Mouse (Mus musculus): ENCODE measurements around the gene Tubb2b. TPM values are rescaled to one million over a fixed set of nuclear protein-coding genes. Genes with fewer than 3 reads are reported as not detected.

The Tubb2b gene
- polyA plus RNA-seq, 1 experiment, result 0.46 TPM

- Histone ChIP-seq H3K36me3 (ENCODE audit: control insufficient read depth, insufficient read depth, low read length) (no peaks in the 10 kb centered on the region), H3K4me3 (ENCODE audit: control insufficient read depth, low read depth, low read length) (no peak overlapping the region), H3K27ac (ENCODE audit: control insufficient read depth, insufficient read depth, low read depth, low read length) (no peak overlapping the region), H3K27me3 (ENCODE audit: control insufficient read depth, insufficient read depth, low read length) (no peaks in the 10 kb centered on the region), H3K4me1 (ENCODE audit: control insufficient read depth, insufficient read depth, low read length) (peaks cover 19% of the 10 kb centered on the region)
- no peak for TF ChIP-seq POLR2A (IDR thresholded peaks at IDR 0.05; ENCODE audit: control insufficient read depth, low read depth, low read length)
Observed at GRCm38 (mm10) chr13:34128276-34129114, 1.8 kb downstream of the Tubb2b start.

GRCm38 (mm10) chr13:34125711-34126110 is 4.6 kb downstream of the Tubb2b start:
- Histone ChIP-seq H3K36me3 (ENCODE audit: control insufficient read depth, insufficient read depth, low read length) (no peaks in the 10 kb centered on the region), H3K27ac (ENCODE audit: control insufficient read depth, insufficient read depth, low read depth, low read length) (no peak overlapping the region), H3K27me3 (ENCODE audit: control insufficient read depth, insufficient read depth, low read length) (no peaks in the 10 kb centered on the region), H3K4me1 (ENCODE audit: control insufficient read depth, insufficient read depth, low read length) (peaks cover 10% of the 10 kb centered on the region), H3K4me3 (ENCODE audit: control insufficient read depth, low read depth, low read length) (no peak overlapping the region)
- TF ChIP-seq POLR2A (IDR thresholded peaks at IDR 0.05; ENCODE audit: control insufficient read depth, low read depth, low read length) (no peak), CTCF (IDR thresholded peaks at IDR 0.05; ENCODE audit: control insufficient read depth, insufficient read depth, insufficient replicate concordance, low read depth, low read length) (no peak)

- Histone ChIP-seq H3K4me3 (ENCODE audit: control insufficient read depth, low read depth, low read length) (no peak overlapping the region), H3K27ac (ENCODE audit: control insufficient read depth, insufficient read depth, low read depth, low read length) (no peak overlapping the region), H3K27me3 (ENCODE audit: control insufficient read depth, insufficient read depth, low read length) (no peaks in the 10 kb centered on the region), H3K36me3 (ENCODE audit: control insufficient read depth, insufficient read depth, low read length) (no peaks in the 10 kb centered on the region), H3K4me1 (ENCODE audit: control insufficient read depth, insufficient read depth, low read length) (no peaks in the 10 kb centered on the region)
- TF ChIP-seq POLR2A (IDR thresholded peaks at IDR 0.05; ENCODE audit: control insufficient read depth, low read depth, low read length) (no peak), CTCF (IDR thresholded peaks at IDR 0.05; ENCODE audit: control insufficient read depth, insufficient read depth, insufficient replicate concordance, low read depth, low read length) (no peak)
Observed at GRCm38 (mm10) chr13:34120536-34120935, 9.7 kb downstream of the Tubb2b start.

GRCm38 (mm10) chr13:34119406-34119805 is 10.9 kb downstream of the Tubb2b start:
- no peak overlapping the region for H3K4me3 ChIP-seq (ENCODE audit: control insufficient read depth, low read depth, low read length)
- no peaks in the 10 kb centered on the region for H3K4me1 ChIP-seq (ENCODE audit: control insufficient read depth, insufficient read depth, low read length)
- no peak for TF ChIP-seq CTCF (IDR thresholded peaks at IDR 0.05; ENCODE audit: control insufficient read depth, insufficient read depth, insufficient replicate concordance, low read depth, low read length)
- no peak for TF ChIP-seq POLR2A (IDR thresholded peaks at IDR 0.05; ENCODE audit: control insufficient read depth, low read depth, low read length)
- H3K27ac ChIP-seq (ENCODE audit: control insufficient read depth, insufficient read depth, low read depth, low read length), result no peak overlapping the region
- H3K27me3 ChIP-seq (ENCODE audit: control insufficient read depth, insufficient read depth, low read length), result no peaks in the 10 kb centered on the region
- no peaks in the 10 kb centered on the region for H3K36me3 ChIP-seq (ENCODE audit: control insufficient read depth, insufficient read depth, low read length)

- no peak for TF ChIP-seq CTCF (IDR thresholded peaks at IDR 0.05; ENCODE audit: control insufficient read depth, insufficient read depth, insufficient replicate concordance, low read depth, low read length)
- TF ChIP-seq POLR2A (IDR thresholded peaks at IDR 0.05; ENCODE audit: control insufficient read depth, low read depth, low read length), result no peak
- no peak overlapping the region for H3K4me3 ChIP-seq (ENCODE audit: control insufficient read depth, low read depth, low read length)
- H3K27ac ChIP-seq (ENCODE audit: control insufficient read depth, insufficient read depth, low read depth, low read length), result no peak overlapping the region
Observed at GRCm38 (mm10) chr13:34118816-34119215, 11.4 kb downstream of the Tubb2b start.

GRCm38 (mm10) chr13:34116508-34116907 is 13.8 kb downstream of the Tubb2b start:
- Histone ChIP-seq H3K4me1 (ENCODE audit: control insufficient read depth, insufficient read depth, low read length) (peaks cover 2% of the 10 kb centered on the region; the same call in 1 of the 2 replicates), H3K4me3 (ENCODE audit: control insufficient read depth, low read depth, low read length) (no peak overlapping the region), H3K27ac (ENCODE audit: control insufficient read depth, insufficient read depth, low read depth, low read length) (no peak overlapping the region), H3K27me3 (ENCODE audit: control insufficient read depth, insufficient read depth, low read length) (no peaks in the 10 kb centered on the region), H3K36me3 (ENCODE audit: control insufficient read depth, insufficient read depth, low read length) (no peaks in the 10 kb centered on the region)
- TF ChIP-seq CTCF (IDR thresholded peaks at IDR 0.05; ENCODE audit: control insufficient read depth, insufficient read depth, insufficient replicate concordance, low read depth, low read length) (no peak), POLR2A (IDR thresholded peaks at IDR 0.05; ENCODE audit: control insufficient read depth, low read depth, low read length) (no peak)

More at GRCm38 (mm10) chr13:34118816-34119215, 11.4 kb downstream of the Tubb2b start:
- H3K4me1 ChIP-seq (ENCODE audit: control insufficient read depth, insufficient read depth, low read length), result no peaks in the 10 kb centered on the region
- no peaks in the 10 kb centered on the region for H3K36me3 ChIP-seq (ENCODE audit: control insufficient read depth, insufficient read depth, low read length)
- H3K27me3 ChIP-seq (ENCODE audit: control insufficient read depth, insufficient read depth, low read length), result no peaks in the 10 kb centered on the region

GRCm38 (mm10) chr13:34114654-34115053 is 15.6 kb downstream of the Tubb2b start:
- H3K36me3 ChIP-seq (ENCODE audit: control insufficient read depth, insufficient read depth, low read length), result no peaks in the 10 kb centered on the region
- peaks cover 2% of the 10 kb centered on the region for H3K4me1 ChIP-seq (ENCODE audit: control insufficient read depth, insufficient read depth, low read length)
- no peak overlapping the region for H3K4me3 ChIP-seq (ENCODE audit: control insufficient read depth, low read depth, low read length)
- TF ChIP-seq CTCF (IDR thresholded peaks at IDR 0.05; ENCODE audit: control insufficient read depth, insufficient read depth, insufficient replicate concordance, low read depth, low read length), result no peak
- no peak for TF ChIP-seq POLR2A (IDR thresholded peaks at IDR 0.05; ENCODE audit: control insufficient read depth, low read depth, low read length)
- no peak overlapping the region for H3K27ac ChIP-seq (ENCODE audit: control insufficient read depth, insufficient read depth, low read depth, low read length)
- H3K27me3 ChIP-seq (ENCODE audit: control insufficient read depth, insufficient read depth, low read length), result no peaks in the 10 kb centered on the region
